Mouse (Mus musculus) stomach, postnatal 0 days (tissue): ENCODE measurements at regions not wholly inside any gene's neighbourhood (a gene's known extent, or its start where the extent isn't known, plus 50 kb on each side); places are given as distances from the start of the nearest gene placed in this dataset.

Experiments
- CTCF ChIP-seq: IDR thresholded peaks from 2 replicates; pipeline ENCODE4 v1.5.1; 2016; ENCODE audit warnings: antibody characterized with exemption, low read depth, mild to moderate bottlenecking, moderate library complexity
- EP300 ChIP-seq: optimal IDR thresholded peaks from 2 replicates; pipeline ENCODE3; 2016; ENCODE audit warnings: antibody characterized with exemption

GRCm38 (mm10) chr13:52766236-52766635 is 163.2 kb downstream of the Auh start:
- TF ChIP-seq EP300: no peak
- no peak for TF ChIP-seq CTCF
